Mouse (Mus musculus): Measurements from ENCODE around the gene Chd3.
A peak's percentile ranks its signal among the peaks of the same experiment; 100 is the strongest.
"Not testable (repeated sequence)": the region's sequence is repeated elsewhere in the genome, so short reads cannot be mapped to it uniquely, and the experiment has no call there.

Chd3 gene

GRCm38 (mm10) chr11:69325628-69326407 lies 43.4 kb downstream of the Chd3 start, which contains the start of gene Kcnab3:
Kcnab3 (plus strand) TSS chr11:69326258.
- DNase-seq (ENCODE audit: low spot score in 2 of 2): peak; percentile 72 to 87

- DNase-seq (ENCODE audit: low spot score in 2 of 2): no peak
Measured at GRCm38 (mm10) chr11:69324749-69325148, 44.5 kb downstream of the Chd3 start.

- peak; percentile 93 to 99 for DNase-seq (ENCODE audit: low spot score in 2 of 2)
Measured at GRCm38 (mm10) chr11:69323667-69324111, 45.5 kb downstream of the Chd3 start, which contains the start of the genes Cntrob and Trappc1. Cntrob (minus strand) TSS chr11:69323775. Trappc1 (plus strand) TSS chr11:69323980.

GRCm38 (mm10) chr11:69322693-69323471 lies 46.3 kb downstream of the Chd3 start:
- no peak for DNase-seq (ENCODE audit: low spot score in 2 of 2)

GRCm38 (mm10) chr11:69322010-69322409 lies 47.2 kb downstream of the Chd3 start:
- no peak for DNase-seq (ENCODE audit: low spot score in 2 of 2)

- DNase-seq (ENCODE audit: low spot score in 2 of 2): no peak
Measured at GRCm38 (mm10) chr11:69321580-69321979, 47.6 kb downstream of the Chd3 start.

- DNase-seq (ENCODE audit: low spot score in 2 of 2): not testable (repeated sequence)
Measured at GRCm38 (mm10) chr11:69318000-69318399, 51.2 kb downstream of the Chd3 start.

GRCm38 (mm10) chr11:69316361-69316760 lies 52.8 kb downstream of the Chd3 start:
- no peak for DNase-seq (ENCODE audit: low spot score in 2 of 2)

- DNase-seq (ENCODE audit: low spot score in 2 of 2): no peak
Measured at GRCm38 (mm10) chr11:69311266-69311665, 57.9 kb downstream of the Chd3 start.

GRCm38 (mm10) chr11:69306039-69306438 lies 63.2 kb downstream of the Chd3 start:
- DNase-seq (ENCODE audit: low spot score in 2 of 2): no peak

- DNase-seq (ENCODE audit: low spot score in 2 of 2): no peak
Measured at GRCm38 (mm10) chr11:69305291-69305690, 63.9 kb downstream of the Chd3 start.

- no peak for DNase-seq (ENCODE audit: low spot score in 2 of 2)
Measured at GRCm38 (mm10) chr11:69302817-69303216, 66.4 kb downstream of the Chd3 start.

- no peak for DNase-seq (ENCODE audit: low spot score in 2 of 2)
Measured at GRCm38 (mm10) chr11:69298231-69298630, 71.0 kb downstream of the Chd3 start.

- no peak for DNase-seq (ENCODE audit: low spot score in 2 of 2)
Measured at GRCm38 (mm10) chr11:69297799-69298198, 71.4 kb downstream of the Chd3 start.

GRCm38 (mm10) chr11:69295286-69295685 lies 73.9 kb downstream of the Chd3 start:
- DNase-seq (ENCODE audit: low spot score in 2 of 2): no peak
